Mouse (Mus musculus) liver, embryonic 12.5 days (tissue): ENCODE data around the gene Morc4. TPM values are rescaled to one million over a fixed set of nuclear protein-coding genes. Genes with fewer than 3 reads are reported as not detected.

Experiments used
- ATAC-seq: fragments of 200-750 bp; cut with Nextera tagmentation; 2 replicates; pipeline ENCODE4 v1.8.0; 2017; ENCODE audit warnings: moderate number of reproducible peaks, mild to moderate bottlenecking, moderate library complexity
- H3K27ac ChIP-seq: fragments of 300-500 bp; sonication (generic); 2 replicates; pipeline ENCODE4 v1.5.1; 2016; ENCODE audit warnings: mild to moderate bottlenecking
- H3K27me3 ChIP-seq: fragments of 300-500 bp; sonication (generic); replicated peaks from 2 replicates; pipeline ENCODE4 v1.6.1; 2016; ENCODE audit warnings: mild to moderate bottlenecking, moderate library complexity
- H3K36me3 ChIP-seq: fragments of 300-500 bp; sonication (generic); 2 replicates; pipeline ENCODE4 v1.6.1; 2016; ENCODE audit warnings: mild to moderate bottlenecking, moderate library complexity
- H3K4me1 ChIP-seq: fragments of 300-500 bp; sonication (generic); 2 replicates; pipeline ENCODE4 v1.6.1; 2016
- H3K4me2 ChIP-seq: fragments of 300-500 bp; sonication (generic); 2 replicates; pipeline ENCODE4 v1.6.1; 2016; ENCODE audit warnings: mild to moderate bottlenecking, moderate library complexity
- H3K4me3 ChIP-seq: fragments of 300-500 bp; sonication (generic); 2 replicates; pipeline ENCODE4 v1.5.1; 2016; ENCODE audit warnings: mild to moderate bottlenecking, moderate library complexity
- H3K9ac ChIP-seq: fragments of 300-500 bp; sonication (generic); 2 replicates; pipeline ENCODE4 v1.6.1; 2016; ENCODE audit warnings: mild to moderate bottlenecking, moderate library complexity
- H3K9me3 ChIP-seq: fragments of 300-500 bp; sonication (generic); replicated peaks from 2 replicates; pipeline ENCODE4 v1.6.1; 2016; ENCODE audit warnings: mild to moderate bottlenecking, moderate library complexity
- WGBS: fragments of 180-500 bp; shearing (Covaris S2); methylation state at CpG from one replicate; pipeline ENCODE4 v1.1.7; 2016; ENCODE audit not compliant: insufficient replicate concordance; 5-methylcytosine and 5-hydroxymethylcytosine counted together
- polyA plus RNA-seq: library from polyadenylated mRNA; unstranded; fragments of >200 nt; fragmentation: Nextera tagmentation; extraction: Ambion mirVana; gene quantifications from 2 replicates; pipeline ENCODE4 v1.2.1, GENCODE M21; 2016

Morc4 gene
- polyA plus RNA-seq, 1 experiment from 2014 or later, result 16.2 TPM

DNA sequence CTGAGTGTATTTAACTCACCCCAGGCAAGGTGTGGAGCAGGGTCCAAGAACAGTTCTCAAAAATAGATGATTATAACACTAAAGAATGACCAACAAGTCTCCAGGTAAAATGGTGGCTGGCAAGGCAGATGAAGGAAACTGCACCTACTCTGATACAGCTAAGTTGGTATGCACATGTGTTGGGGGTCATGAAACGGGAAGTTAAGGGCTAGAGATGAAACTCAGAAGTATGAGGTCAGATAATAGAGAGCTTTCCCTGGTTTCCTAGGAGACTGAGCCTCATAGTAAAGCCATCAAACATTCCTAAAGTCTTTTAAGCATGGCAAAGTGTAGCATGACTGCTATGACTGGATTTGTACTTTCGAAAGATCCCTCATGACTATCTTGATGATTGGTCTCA, 68.4 kb downstream of the Morc4 start:
- H3K4me2 ChIP-seq, result no peak overlapping the region
- no peaks in the 10 kb centered on the region for H3K9me3 ChIP-seq
- H3K4me1 ChIP-seq, result no peaks in the 10 kb centered on the region
- no peak for ATAC-seq
- H3K36me3 ChIP-seq, result no peaks in the 10 kb centered on the region
- H3K4me3 ChIP-seq, result no peak overlapping the region
- 0 out of 2 replicates have a peak, but pooled peaks cover 4% of the 10 kb centered on the region for H3K27me3 ChIP-seq
- WGBS, result 57% methylated on average over 2 of the region's 2 CpGs
- no peak overlapping the region for H3K9ac ChIP-seq
- H3K27ac ChIP-seq, result no peak overlapping the region

DNA sequence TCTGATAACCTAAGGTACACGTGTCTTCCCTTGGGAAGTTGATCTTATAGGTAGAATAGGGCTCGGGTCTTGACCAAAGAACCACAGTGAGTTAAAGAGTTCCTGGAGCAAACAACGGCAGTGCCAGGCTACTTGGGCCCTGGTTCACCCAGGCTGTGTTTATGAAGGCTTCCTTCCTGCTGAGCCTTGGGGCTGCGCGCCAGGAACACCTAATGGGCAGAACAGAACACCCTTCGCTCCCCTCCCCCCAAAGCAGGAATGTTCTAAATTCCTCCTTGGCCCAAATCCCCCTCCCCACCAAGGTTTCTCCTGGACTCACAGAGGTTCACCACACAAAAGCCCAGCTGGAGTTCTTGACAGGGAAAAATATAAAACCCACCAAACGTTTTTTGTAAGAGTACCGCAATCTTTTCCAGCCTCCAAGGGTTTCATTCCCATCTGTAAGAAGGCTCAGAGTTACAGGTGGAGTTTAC, 71.0 kb downstream of the Morc4 start, which contains the start of gene Cldn2:
Cldn2 (plus strand) TSS at position 423 of the 473 bp plus-strand sequence.
- Histone ChIP-seq H3K4me2 (no peak within 1 kb of the TSS), H3K27ac (no peak within 1 kb of the TSS), H3K27me3 (0 out of 2 replicates have a peak, but pooled peaks cover 9% of the 10 kb centered on the region), H3K4me3 (no peak within 1 kb of the TSS), H3K4me1 (no peaks in the 10 kb centered on the region), H3K9ac (no peak within 1 kb of the TSS), H3K9me3 (no peaks in the 10 kb centered on the region), H3K36me3 (no peaks in the 10 kb centered on the region)
- 65% methylated on average over 8 of the region's 8 CpGs for WGBS
- ATAC-seq, result no peak

- no peak overlapping the region for H3K4me2 ChIP-seq
- no peaks in the 10 kb centered on the region for H3K9me3 ChIP-seq
- H3K4me1 ChIP-seq, result no peaks in the 10 kb centered on the region
- H3K4me3 ChIP-seq, result no peak overlapping the region
- 0 out of 2 replicates have a peak, but pooled peaks cover 9% of the 10 kb centered on the region for H3K27me3 ChIP-seq
- H3K27ac ChIP-seq, result no peak overlapping the region
- no peak for ATAC-seq
- no peaks in the 10 kb centered on the region for H3K36me3 ChIP-seq
- 80% methylated on average over 3 of the region's 3 CpGs for WGBS
- no peak overlapping the region for H3K9ac ChIP-seq
These were observed 71.5 kb downstream of the Morc4 start for GRCm38 (mm10) chrX:139799953-139800352.

DNA sequence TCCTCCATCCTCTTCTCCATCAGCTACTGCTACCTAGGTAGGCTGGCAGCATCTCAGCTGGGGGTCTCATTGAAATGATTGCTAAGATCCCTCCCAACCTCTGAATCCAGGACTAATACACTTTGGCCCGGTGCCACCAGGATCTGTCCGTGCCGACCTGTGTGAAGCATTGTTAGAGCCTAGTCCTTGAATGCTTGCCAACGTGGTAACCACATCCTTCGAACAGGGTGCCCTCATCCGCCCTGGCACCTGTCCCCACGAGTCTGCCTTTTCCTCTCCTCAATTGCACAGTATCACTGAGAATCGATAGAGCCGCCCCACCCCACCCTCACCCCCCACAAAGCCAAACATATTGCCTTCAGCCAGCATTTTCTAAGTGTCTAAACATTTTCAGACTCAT, 73.6 kb downstream of the Morc4 start:
- Histone ChIP-seq H3K4me1 (no peaks in the 10 kb centered on the region), H3K9me3 (no peaks in the 10 kb centered on the region), H3K36me3 (no peaks in the 10 kb centered on the region), H3K9ac (no peak overlapping the region), H3K27me3 (0 out of 2 replicates have a peak, but pooled peaks cover 9% of the 10 kb centered on the region), H3K27ac (no peak overlapping the region), H3K4me3 (no peak overlapping the region), H3K4me2 (no peak overlapping the region)
- 81% methylated on average over 9 of the region's 9 CpGs for WGBS
- ATAC-seq, result no peak

DNA sequence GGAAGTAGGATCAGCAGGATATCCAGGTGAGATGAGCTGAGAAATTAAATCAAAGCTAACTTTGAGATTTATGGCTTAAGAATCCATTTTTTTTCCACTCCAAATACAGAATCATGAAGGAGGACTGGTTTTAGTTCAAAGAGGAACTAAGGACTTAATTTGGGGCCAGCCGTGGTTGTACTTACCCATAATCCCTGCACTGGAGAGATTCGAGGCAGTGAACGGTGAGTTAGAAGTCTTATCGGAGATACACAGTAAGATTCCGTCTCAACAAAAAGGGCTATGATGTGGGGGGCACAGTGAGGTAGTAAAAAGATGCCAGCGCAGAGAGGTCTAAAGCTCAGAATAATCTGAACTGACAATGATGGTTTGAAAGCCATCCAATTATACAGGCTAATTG, 75.4 kb downstream of the Morc4 start:
- Histone ChIP-seq H3K36me3 (no peaks in the 10 kb centered on the region), H3K9ac (no peak overlapping the region), H3K9me3 (no peaks in the 10 kb centered on the region), H3K4me2 (no peak overlapping the region), H3K4me1 (no peaks in the 10 kb centered on the region), H3K27ac (no peak overlapping the region), H3K4me3 (no peak overlapping the region), H3K27me3 (peaks cover 7% of the 10 kb centered on the region; the same call in 1 of the 2 replicates)
- WGBS, result 59% methylated on average over 6 of the region's 6 CpGs
- ATAC-seq, result no peak

DNA sequence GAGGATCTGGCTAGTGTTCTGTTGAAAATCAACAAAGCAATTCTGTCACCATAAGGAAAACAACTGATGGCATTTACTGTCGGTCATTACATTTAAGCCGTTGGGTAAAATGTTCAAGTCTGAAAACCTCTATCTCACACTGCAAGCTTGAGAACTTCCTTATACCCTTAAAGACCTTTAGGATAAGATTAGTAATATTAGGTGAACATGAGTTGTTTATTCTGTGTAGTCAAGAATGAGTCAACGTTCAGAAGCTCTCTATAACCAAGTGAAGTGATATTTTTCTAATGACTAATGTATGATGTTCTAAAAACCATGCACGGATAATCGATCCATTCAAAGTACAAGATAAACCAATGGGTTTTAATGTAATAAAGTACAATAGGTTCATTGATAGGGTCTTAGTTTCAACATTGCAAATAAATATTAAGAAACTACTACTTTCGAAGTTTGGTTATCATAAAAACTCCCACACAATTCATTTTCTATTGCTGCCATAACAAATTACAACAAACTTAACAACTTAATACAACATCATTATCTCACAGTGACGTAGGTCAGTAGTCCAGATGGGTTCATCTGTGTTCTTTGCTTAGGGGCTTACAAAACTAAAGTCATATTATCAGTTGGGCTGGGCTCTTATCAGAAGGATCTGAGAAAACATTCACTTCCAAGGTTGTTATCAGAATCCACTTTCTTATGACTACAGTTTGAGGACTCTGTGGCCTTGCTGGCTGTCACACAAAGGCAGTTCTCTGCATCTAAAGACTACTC, 77.2 kb downstream of the Morc4 start:
- Histone ChIP-seq H3K9ac (no peak overlapping the region), H3K4me1 (no peaks in the 10 kb centered on the region), H3K9me3 (no peaks in the 10 kb centered on the region), H3K4me3 (no peak overlapping the region), H3K27ac (no peak overlapping the region), H3K4me2 (no peak overlapping the region), H3K27me3 (peaks cover 5% of the 10 kb centered on the region), H3K36me3 (no peaks in the 10 kb centered on the region)
- ATAC-seq, result no peak
- WGBS, result 68% methylated on average over 7 of the region's 7 CpGs

DNA sequence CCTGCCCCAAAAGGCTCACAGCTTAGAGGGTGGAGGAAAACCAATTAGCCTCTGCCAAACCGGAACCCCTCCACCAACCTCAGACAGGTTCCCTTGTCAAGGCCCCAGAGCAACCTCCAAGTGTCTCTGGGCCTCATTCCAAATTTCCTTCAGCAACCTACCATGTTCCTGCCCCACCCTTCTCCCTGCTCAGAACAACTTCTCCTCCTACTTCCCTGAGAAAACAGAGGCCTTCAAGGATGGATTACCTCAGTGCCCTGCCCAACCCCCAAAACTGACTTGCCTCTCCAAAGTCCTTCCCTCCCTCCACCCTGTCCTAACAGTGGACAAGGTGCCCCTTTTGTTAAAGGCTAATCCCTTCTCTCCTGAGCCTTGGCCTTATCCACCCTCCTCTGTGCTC, 85.7 kb downstream of the Morc4 start:
- Histone ChIP-seq H3K27ac (no peak overlapping the region), H3K4me1 (peaks cover 12% of the 10 kb centered on the region), H3K9me3 (no peaks in the 10 kb centered on the region), H3K4me2 (no peak overlapping the region), H3K27me3 (peaks cover 7% of the 10 kb centered on the region; the same call in 1 of the 2 replicates), H3K4me3 (no peak overlapping the region), H3K36me3 (no peaks in the 10 kb centered on the region), H3K9ac (no peak overlapping the region)
- WGBS, result 25% methylated on average over 1 of the region's 1 CpGs
- no peak for ATAC-seq

DNA sequence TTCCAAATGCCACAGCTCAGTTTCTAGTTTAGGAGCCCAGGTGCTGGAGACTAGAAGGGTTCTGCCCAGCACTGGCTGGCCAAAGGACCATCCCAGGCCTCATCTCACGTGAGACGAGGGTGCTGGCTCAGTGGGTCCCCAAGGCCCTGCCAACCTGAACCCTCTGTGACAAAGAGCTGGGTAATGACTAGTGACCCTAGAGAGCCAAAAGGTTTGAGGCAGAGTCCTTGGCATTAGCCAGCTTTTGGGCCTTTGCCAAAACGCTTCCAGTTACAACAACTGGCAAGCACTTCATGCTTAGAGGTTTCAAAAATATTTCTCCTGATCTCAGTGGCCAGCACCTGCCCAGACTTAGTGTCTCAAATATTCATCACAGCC, 88.4 kb downstream of the Morc4 start:
- no peaks in the 10 kb centered on the region for H3K36me3 ChIP-seq
- WGBS, result 70% methylated on average over 3 of the region's 3 CpGs

DNA sequence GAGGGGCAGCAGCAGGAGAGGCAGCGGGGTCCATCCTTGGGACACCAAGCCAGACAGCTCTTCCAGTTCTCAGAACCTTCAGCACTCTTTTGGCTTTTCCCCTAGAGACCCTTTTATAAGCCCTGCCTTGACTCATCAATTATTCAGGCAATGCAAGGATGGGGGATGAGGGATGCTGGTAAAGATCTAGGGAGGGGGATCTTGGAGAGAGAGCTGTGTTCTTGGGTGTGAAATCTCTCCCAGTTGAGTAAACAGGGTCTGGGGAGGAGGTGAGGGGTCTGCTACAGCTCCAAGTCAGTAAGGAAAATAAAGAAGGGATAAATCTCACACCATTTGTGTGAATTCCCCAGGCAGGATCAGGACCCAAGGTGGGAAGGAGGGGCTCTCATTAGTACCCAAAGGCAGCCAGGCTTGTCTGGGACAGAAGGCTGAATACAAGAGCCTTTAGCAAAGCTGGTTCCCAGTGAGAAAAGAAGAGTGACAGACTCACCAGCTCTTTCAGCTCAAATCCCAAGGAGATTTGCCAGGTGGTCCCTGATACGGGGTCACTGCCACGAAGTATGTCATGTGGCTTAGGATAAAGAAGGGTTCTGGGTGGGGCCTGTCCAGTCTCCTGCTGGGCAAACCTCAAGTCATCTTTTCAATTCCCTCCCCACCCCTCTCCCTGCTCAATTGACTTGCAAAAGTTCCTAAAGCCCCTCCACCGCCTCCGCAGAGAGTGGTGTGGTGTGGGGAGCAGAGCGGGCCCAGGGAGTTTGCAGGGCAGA, 89.0 kb downstream of the Morc4 start, which contains the start of gene Ripply1:
Ripply1 (minus strand) TSS at position 76 of the 767 bp plus-strand sequence.
- no peak for ATAC-seq
- H3K27me3 ChIP-seq, result peaks cover 7% of the 10 kb centered on the region; the same call in 1 of the 2 replicates
- H3K4me3 ChIP-seq, result no peak within 1 kb of the TSS
- WGBS, result 64% methylated on average over 6 of the region's 6 CpGs
- H3K4me2 ChIP-seq, result no peak within 1 kb of the TSS
- H3K36me3 ChIP-seq, result no peaks in the 10 kb centered on the region
- no peaks in the 10 kb centered on the region for H3K9me3 ChIP-seq
- H3K9ac ChIP-seq, result no peak within 1 kb of the TSS
- 0 out of 2 replicates have a peak within 1 kb of the TSS, but pooled peaks have one; percentile 4 for H3K27ac ChIP-seq
- peaks cover 22% of the 10 kb centered on the region for H3K4me1 ChIP-seq

More for the DNA sequence above, 88.4 kb downstream of the Morc4 start:
- H3K9me3 ChIP-seq, result no peaks in the 10 kb centered on the region
- peaks cover 22% of the 10 kb centered on the region for H3K4me1 ChIP-seq
- no peak overlapping the region for H3K4me3 ChIP-seq
- H3K27ac ChIP-seq, result no peak overlapping the region
- no peak overlapping the region for H3K9ac ChIP-seq
- H3K4me2 ChIP-seq, result no peak overlapping the region
- H3K27me3 ChIP-seq, result peaks cover 7% of the 10 kb centered on the region; the same call in 1 of the 2 replicates
- ATAC-seq, result no peak

DNA sequence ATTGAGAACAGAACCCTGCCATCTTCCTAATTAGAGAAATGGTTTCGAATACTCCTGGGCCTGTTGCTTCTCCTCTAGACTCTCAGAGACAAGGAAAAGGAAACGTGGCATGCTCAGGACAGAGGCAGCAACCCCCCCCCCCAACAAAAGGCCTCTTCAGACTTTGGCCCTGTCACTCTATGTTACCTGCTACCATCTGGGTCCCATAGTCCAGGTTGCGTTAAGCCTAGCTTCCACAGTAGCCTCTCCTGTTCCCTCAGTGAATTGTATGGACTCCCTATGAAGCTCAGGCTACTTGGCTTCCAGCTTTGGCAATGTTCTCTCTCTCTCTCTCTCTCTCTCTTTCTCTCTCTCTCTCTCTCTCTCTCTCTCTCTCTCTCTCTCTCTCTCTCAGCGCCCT, 89.9 kb downstream of the Morc4 start:
- Histone ChIP-seq H3K27ac (0 out of 2 replicates have a peak overlapping the region, but pooled peaks have one; percentile 4), H3K9ac (no peak overlapping the region), H3K4me1 (peaks cover 22% of the 10 kb centered on the region), H3K4me2 (no peak overlapping the region), H3K4me3 (no peak overlapping the region), H3K9me3 (no peaks in the 10 kb centered on the region), H3K27me3 (peaks cover 7% of the 10 kb centered on the region; the same call in 1 of the 2 replicates), H3K36me3 (no peaks in the 10 kb centered on the region)
- no peak for ATAC-seq
- WGBS, result 68% methylated on average over 4 of the region's 4 CpGs

DNA sequence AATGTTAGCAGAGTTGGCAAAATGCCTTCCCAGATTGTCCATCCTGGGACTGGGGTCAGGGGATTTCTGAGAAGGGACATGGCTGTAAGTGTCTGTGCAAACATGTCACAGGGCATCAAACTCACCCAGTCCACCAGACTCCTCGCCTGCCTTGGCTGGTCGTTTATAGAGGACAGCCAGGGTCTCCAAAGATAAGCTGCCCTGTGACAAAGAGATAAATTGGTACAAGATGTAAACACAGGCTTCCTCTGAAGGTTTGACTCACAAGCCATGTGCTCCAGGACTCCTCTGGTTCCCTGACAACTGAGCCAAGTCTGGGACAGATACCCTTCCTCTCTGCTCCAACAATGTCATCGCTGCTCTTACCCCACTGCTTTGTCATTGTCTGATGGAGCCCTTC, 90.5 kb downstream of the Morc4 start:
- peak; percentile 86 for ATAC-seq
- Histone ChIP-seq H3K9ac (no peak overlapping the region), H3K36me3 (no peaks in the 10 kb centered on the region), H3K27me3 (peaks cover 7% of the 10 kb centered on the region; the same call in 1 of the 2 replicates), H3K4me2 (no peak overlapping the region), H3K27ac (peak overlapping the region; percentile 14; the same call in 1 of the 2 replicates), H3K9me3 (no peaks in the 10 kb centered on the region), H3K4me1 (peaks cover 22% of the 10 kb centered on the region), H3K4me3 (no peak overlapping the region)
- 19% methylated on average over 3 of the region's 3 CpGs for WGBS

DNA sequence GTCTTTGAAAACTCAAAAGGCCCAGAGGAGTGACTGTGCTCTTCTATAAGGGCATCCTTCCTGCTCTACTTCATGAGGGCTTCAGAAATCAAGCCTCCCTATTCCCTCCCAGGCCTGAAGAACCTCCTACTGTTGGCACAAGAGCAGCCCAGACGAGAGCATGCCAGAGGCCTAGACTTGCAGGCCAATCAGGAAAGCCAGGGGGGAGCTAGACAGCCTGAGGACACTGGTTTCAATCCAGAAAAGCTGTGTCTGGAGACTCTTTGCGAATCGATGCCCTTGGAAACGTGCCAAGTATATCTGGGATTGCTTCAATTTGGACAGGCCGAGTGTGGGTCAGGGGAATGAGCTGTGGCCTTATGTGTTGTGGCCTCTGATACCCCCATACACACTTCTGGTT, 92.1 kb downstream of the Morc4 start:
- Histone ChIP-seq H3K4me2 (no peak overlapping the region), H3K9me3 (no peaks in the 10 kb centered on the region), H3K4me3 (no peak overlapping the region), H3K27ac (no peak overlapping the region), H3K9ac (no peak overlapping the region), H3K36me3 (no peaks in the 10 kb centered on the region), H3K4me1 (peaks cover 29% of the 10 kb centered on the region), H3K27me3 (peaks cover 7% of the 10 kb centered on the region; the same call in 1 of the 2 replicates)
- no peak for ATAC-seq
- 60% methylated on average over 5 of the region's 5 CpGs for WGBS
